Mouse (Mus musculus) heart, postnatal 0 days (tissue): ENCODE data around the gene Ttll3.

Experiments
- CTCF ChIP-seq: IDR thresholded peaks from 2 replicates; pipeline ENCODE4 v1.5.1; 2016; ENCODE audit warnings: antibody characterized with exemption, control low read depth, low read depth
- EP300 ChIP-seq: IDR thresholded peaks from 2 replicates; pipeline ENCODE4 v1.6.1; 2016; ENCODE audit warnings: antibody characterized with exemption, low read depth

DNA sequence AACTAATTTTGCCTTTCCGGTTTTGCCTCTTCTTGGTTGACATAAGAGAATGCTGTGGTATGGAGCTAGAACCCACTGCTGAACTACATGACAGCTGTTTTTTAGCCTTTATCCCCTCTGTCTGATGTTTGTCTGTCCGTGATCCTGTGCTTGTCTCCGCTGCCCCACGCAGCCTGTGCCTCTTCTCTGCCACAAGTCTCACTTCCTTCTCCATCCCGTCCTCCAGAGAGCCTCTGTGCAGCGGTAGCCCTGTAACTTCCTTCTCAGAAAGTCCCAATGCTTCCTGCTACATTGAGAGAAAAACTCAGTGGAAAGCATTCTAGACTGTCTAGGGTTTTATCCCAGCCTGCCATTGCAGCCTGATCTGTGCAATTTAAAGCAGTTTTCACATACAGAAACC is 9.8 kb upstream of the Ttll3 start:
- TF ChIP-seq CTCF (no peak), EP300 (no peak)
